Mouse (Mus musculus): ENCODE measurements around the gene Dnase2b. TPM values are rescaled to one million over a fixed set of nuclear protein-coding genes. Genes with fewer than 3 reads are reported as not detected.

Dnase2b gene
- total and polyA plus RNA-seq, 2 experiments, result 6.6 to 11.0 TPM

DNA sequence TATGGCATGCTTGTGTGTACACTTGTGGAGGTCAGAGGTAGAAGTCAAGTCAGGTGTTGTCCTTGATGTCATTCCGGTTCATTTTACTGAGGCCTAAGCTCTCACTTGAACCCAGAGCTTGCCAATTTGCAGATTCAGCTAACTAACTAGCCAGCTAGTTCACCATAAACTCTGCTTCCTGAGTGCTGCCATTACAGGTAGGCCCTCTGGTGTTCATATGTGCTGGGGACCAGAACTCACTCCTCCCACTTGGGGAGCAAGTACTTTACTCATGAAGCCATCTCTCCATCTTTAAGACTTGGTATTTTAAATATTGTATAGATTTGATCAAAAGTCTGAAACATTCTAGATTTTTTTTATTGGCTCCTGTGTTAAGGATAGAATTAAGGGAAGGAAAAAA lies 58.8 kb downstream of the Dnase2b start:
- 83% methylated on average over 1 of the region's 1 CpGs for WGBS
- H3K27me3 ChIP-seq (ENCODE audit: control insufficient read depth, insufficient read depth, low read length), result no peaks in the 10 kb centered on the region
- DNase-seq (ENCODE audit: extremely low read depth, low read depth, low spot score), result no peak
- H3K4me1 ChIP-seq (ENCODE audit: control insufficient read depth, insufficient read depth, low read length), result no peaks in the 10 kb centered on the region
- H3K36me3 ChIP-seq (ENCODE audit: control insufficient read depth, insufficient read depth, low read length), result no peaks in the 10 kb centered on the region
- H3K79me2 ChIP-seq (ENCODE audit: control insufficient read depth, insufficient read depth, low read length), result no peaks in the 10 kb centered on the region
- TF ChIP-seq POLR2A (IDR thresholded peaks at IDR 0.05; ENCODE audit: extremely low read depth, insufficient read depth, low read length) (no peak), CTCF (IDR thresholded peaks at IDR 0.05; ENCODE audit: low read depth, low read length) (no peak)
- no peak overlapping the region for H3K4me3 ChIP-seq (ENCODE audit: insufficient read depth, low read depth, low read length)
- H3K9ac ChIP-seq (ENCODE audit: low read depth, low read length), result no peak overlapping the region
- H3K27ac ChIP-seq (replicated peaks; ENCODE audit: insufficient read depth, low read depth, low read length), result no peak overlapping the region

DNA sequence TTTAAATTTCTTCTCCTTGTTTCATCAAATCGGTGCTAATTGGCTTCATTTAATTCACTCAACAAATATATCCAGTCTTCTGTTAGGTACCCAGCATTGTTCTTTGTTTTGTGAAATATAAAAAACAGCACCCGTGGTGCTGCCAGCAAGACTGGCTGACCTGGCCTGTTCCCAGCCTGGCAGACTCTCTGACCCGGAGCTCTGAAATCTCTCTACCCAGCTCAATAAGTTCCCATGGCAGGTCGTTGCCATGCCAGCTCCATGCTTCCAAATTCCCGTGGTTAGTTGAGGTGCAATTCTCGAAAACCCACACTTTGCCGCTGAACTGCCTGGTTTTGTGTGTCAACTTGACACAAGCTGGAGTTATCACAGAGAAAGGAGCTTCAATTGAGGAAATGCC lies 60.6 kb downstream of the Dnase2b start:
- Histone ChIP-seq H3K4me1 (ENCODE audit: control insufficient read depth, insufficient read depth, low read length) (no peaks in the 10 kb centered on the region), H3K9ac (ENCODE audit: low read depth, low read length) (no peak overlapping the region), H3K27me3 (ENCODE audit: control insufficient read depth, insufficient read depth, low read length) (no peaks in the 10 kb centered on the region), H3K36me3 (ENCODE audit: control insufficient read depth, insufficient read depth, low read length) (no peaks in the 10 kb centered on the region), H3K79me2 (ENCODE audit: control insufficient read depth, insufficient read depth, low read length) (no peaks in the 10 kb centered on the region), H3K27ac (replicated peaks; ENCODE audit: insufficient read depth, low read depth, low read length) (no peak overlapping the region), H3K4me3 (ENCODE audit: insufficient read depth, low read depth, low read length) (no peak overlapping the region)
- WGBS, result 69% methylated on average over 7 of the region's 7 CpGs
- no peak for DNase-seq (ENCODE audit: extremely low read depth, low read depth, low spot score)
- no peak for TF ChIP-seq CTCF (IDR thresholded peaks at IDR 0.05; ENCODE audit: low read depth, low read length)
- TF ChIP-seq POLR2A (IDR thresholded peaks at IDR 0.05; ENCODE audit: extremely low read depth, insufficient read depth, low read length), result no peak

GRCm38 (mm10) chr3:146543632-146544031 lies 71.8 kb downstream of the Dnase2b start:
- no peak for DNase-seq (ENCODE audit: extremely low read depth, low read depth, low spot score)
- Histone ChIP-seq H3K79me2 (ENCODE audit: control insufficient read depth, insufficient read depth, low read length) (no peaks in the 10 kb centered on the region), H3K4me1 (ENCODE audit: control insufficient read depth, insufficient read depth, low read length) (no peaks in the 10 kb centered on the region), H3K27ac (replicated peaks; ENCODE audit: insufficient read depth, low read depth, low read length) (no peak overlapping the region), H3K9ac (ENCODE audit: low read depth, low read length) (no peak overlapping the region), H3K27me3 (ENCODE audit: control insufficient read depth, insufficient read depth, low read length) (no peaks in the 10 kb centered on the region), H3K36me3 (ENCODE audit: control insufficient read depth, insufficient read depth, low read length) (no peaks in the 10 kb centered on the region), H3K4me3 (ENCODE audit: insufficient read depth, low read depth, low read length) (no peak overlapping the region)
- 49% methylated on average over 1 of the region's 1 CpGs for WGBS
- TF ChIP-seq CTCF (IDR thresholded peaks at IDR 0.05; ENCODE audit: low read depth, low read length) (no peak), POLR2A (IDR thresholded peaks at IDR 0.05; ENCODE audit: extremely low read depth, insufficient read depth, low read length) (no peak)

GRCm38 (mm10) chr3:146540521-146541273 lies 74.7 kb downstream of the Dnase2b start:
- Histone ChIP-seq H3K79me2 (ENCODE audit: control insufficient read depth, insufficient read depth, low read length) (no peaks in the 10 kb centered on the region), H3K4me3 (ENCODE audit: insufficient read depth, low read depth, low read length) (no peak overlapping the region), H3K36me3 (ENCODE audit: control insufficient read depth, insufficient read depth, low read length) (no peaks in the 10 kb centered on the region), H3K27ac (replicated peaks; ENCODE audit: insufficient read depth, low read depth, low read length) (no peak overlapping the region), H3K27me3 (ENCODE audit: control insufficient read depth, insufficient read depth, low read length) (no peaks in the 10 kb centered on the region), H3K4me1 (ENCODE audit: control insufficient read depth, insufficient read depth, low read length) (no peaks in the 10 kb centered on the region), H3K9ac (ENCODE audit: low read depth, low read length) (no peak overlapping the region)
- 59% methylated on average over 4 of the region's 4 CpGs for WGBS
- TF ChIP-seq CTCF (IDR thresholded peaks at IDR 0.05; ENCODE audit: low read depth, low read length), result no peak
- no peak for TF ChIP-seq POLR2A (IDR thresholded peaks at IDR 0.05; ENCODE audit: extremely low read depth, insufficient read depth, low read length)
- no peak for DNase-seq (ENCODE audit: extremely low read depth, low read depth, low spot score)

- Histone ChIP-seq H3K9ac (ENCODE audit: low read depth, low read length) (no peak overlapping the region), H3K4me1 (ENCODE audit: control insufficient read depth, insufficient read depth, low read length) (no peaks in the 10 kb centered on the region), H3K79me2 (ENCODE audit: control insufficient read depth, insufficient read depth, low read length) (no peaks in the 10 kb centered on the region), H3K27me3 (ENCODE audit: control insufficient read depth, insufficient read depth, low read length) (no peaks in the 10 kb centered on the region), H3K27ac (replicated peaks; ENCODE audit: insufficient read depth, low read depth, low read length) (no peak overlapping the region), H3K4me3 (ENCODE audit: insufficient read depth, low read depth, low read length) (no peak overlapping the region), H3K36me3 (ENCODE audit: control insufficient read depth, insufficient read depth, low read length) (no peaks in the 10 kb centered on the region)
- no peak for DNase-seq (ENCODE audit: extremely low read depth, low read depth, low spot score)
- TF ChIP-seq POLR2A (IDR thresholded peaks at IDR 0.05; ENCODE audit: extremely low read depth, insufficient read depth, low read length), result no peak
- TF ChIP-seq CTCF (IDR thresholded peaks at IDR 0.05; ENCODE audit: low read depth, low read length), result no peak
- 78% methylated on average over 6 of the region's 6 CpGs for WGBS
These were observed 80.4 kb downstream of the Dnase2b start for GRCm38 (mm10) chr3:146534986-146535385.

Other genes with a start within 250 kb of the Dnase2b start
- 6.2 and 6.4 TPM in 2 replicates for gene Ssx2ip, start 211.0 kb downstream of the Dnase2b start, total RNA-seq (2014; rRNA removed)
- 1.7 and 2.4 TPM in 2 replicates for gene Ssx2ip, start 211.0 kb downstream of the Dnase2b start, polyA plus RNA-seq (2012; rRNA removed)
- 19.5 and 20.0 TPM in 2 replicates for gene Ctbs, start 165.8 kb downstream of the Dnase2b start, total RNA-seq (2014; rRNA removed)
- 2.2 and 2.5 TPM in 2 replicates for gene Ctbs, start 165.8 kb downstream of the Dnase2b start, polyA plus RNA-seq (2012; rRNA removed)
- 3.0 and 5.1 TPM in 2 replicates for gene Spata1, start 115.8 kb downstream of the Dnase2b start, total RNA-seq (2014; rRNA removed)
- gene Spata1, start 115.8 kb downstream of the Dnase2b start, polyA plus RNA-seq (2012; rRNA removed), result 0.21 and 0.57 TPM in 2 replicates
- gene Gng5, start 115.8 kb downstream of the Dnase2b start, total RNA-seq (2014; rRNA removed), result 198 and 243 TPM in 2 replicates
- 284 and 439 TPM in 2 replicates for gene Gng5, start 115.8 kb downstream of the Dnase2b start, polyA plus RNA-seq (2012; rRNA removed)
- gene Rpf1, start 94.2 kb downstream of the Dnase2b start, total RNA-seq (2014; rRNA removed), result 22.0 and 25.0 TPM in 2 replicates
- 5.3 and 6.3 TPM in 2 replicates for gene Rpf1, start 94.2 kb downstream of the Dnase2b start, polyA plus RNA-seq (2012; rRNA removed)
- 1,668 and 2,080 TPM in 2 replicates for gene Uox, start 45.2 kb downstream of the Dnase2b start, total RNA-seq (2014; rRNA removed)
- 512 and 535 TPM in 2 replicates for gene Uox, start 45.2 kb downstream of the Dnase2b start, polyA plus RNA-seq (2012; rRNA removed)
- not detected in 2 replicates for gene 4930503B20Rik, start 35.7 kb upstream of the Dnase2b start, total RNA-seq (2014; rRNA removed)
- not detected in 2 replicates for gene 4930503B20Rik, start 35.7 kb upstream of the Dnase2b start, polyA plus RNA-seq (2012; rRNA removed)
- not detected in 2 replicates for gene Samd13, start 70.0 kb upstream of the Dnase2b start, total RNA-seq (2014; rRNA removed)
- 0.22 TPM in 1 of 2 replicates, not detected in the other for gene Samd13, start 70.0 kb upstream of the Dnase2b start, polyA plus RNA-seq (2012; rRNA removed)
- gene Prkacb, start 197.4 kb upstream of the Dnase2b start, total RNA-seq (2014; rRNA removed), result 32.8 and 35.1 TPM in 2 replicates
- 11.4 and 13.1 TPM in 2 replicates for gene Prkacb, start 197.4 kb upstream of the Dnase2b start, polyA plus RNA-seq (2012; rRNA removed)
- gene Ttll7, start 236.8 kb upstream of the Dnase2b start, total RNA-seq (2014; rRNA removed), result 1.7 and 1.8 TPM in 2 replicates
- gene Ttll7, start 236.8 kb upstream of the Dnase2b start, polyA plus RNA-seq (2012; rRNA removed), result 0.12 and 0.21 TPM in 2 replicates

All from liver, adult 2 months (tissue).